Mouse (Mus musculus): ENCODE measurements around the gene Rab15. TPM values are rescaled to one million over a fixed set of nuclear protein-coding genes. Genes with fewer than 3 reads are reported as not detected.

Gene Rab15
- total and polyA plus RNA-seq, 3 experiments: 2.7 to 22.7 TPM; not detected in 1

- no peak for TF ChIP-seq POLR2AphosphoS2 (IDR thresholded peaks at IDR 0.05; ENCODE audit: low read length)
- TF ChIP-seq EP300 (IDR thresholded peaks at IDR 0.05; ENCODE audit: low read depth in 1 of 2, low read length in 2 of 2): peak in 1 of 2 experiments; percentile 62; a peak in 3 of 4 replicates
- TF ChIP-seq GATA1 (IDR thresholded peaks at IDR 0.05; ENCODE audit: low read depth, low read length): 0 out of 2 replicates have a peak, but pooled peaks have one; percentile 55
- TF ChIP-seq HCFC1 (IDR thresholded peaks at IDR 0.05; ENCODE audit: low read depth, low read length): no peak
- no peak for TF ChIP-seq POLR2A (IDR thresholded peaks at IDR 0.05; ENCODE audit: control insufficient read depth in 1 of 2, insufficient read depth in 1 of 2, low read depth in 1 of 2, low read length in 2 of 2, poor library complexity in 1 of 2)
- no peak for TF ChIP-seq SMC3 (IDR thresholded peaks at IDR 0.05; ENCODE audit: low read depth, low read length)
- no peak for TF ChIP-seq UBTF (IDR thresholded peaks at IDR 0.05; ENCODE audit: borderline replicate concordance, insufficient read depth, low read depth, low read length)
- TF ChIP-seq GABPA (IDR thresholded peaks at IDR 0.05; ENCODE audit: low read depth, low read length): no peak
- peak; percentile 25; the same call in 1 of the 2 replicates for TF ChIP-seq ETS1 (IDR thresholded peaks at IDR 0.05; ENCODE audit: low read depth, low read length)
- TF ChIP-seq NRF1 (IDR thresholded peaks at IDR 0.05; ENCODE audit: insufficient read depth, low read depth, low read length, poor library complexity, severe bottlenecking): no peak
- TF ChIP-seq CHD1 (IDR thresholded peaks at IDR 0.05; ENCODE audit: low read depth, low read length): no peak
- Histone ChIP-seq H3K27ac (ENCODE audit: control insufficient read depth, low read depth, low read length) (no peak overlapping the region; the same call in 1 of the 2 replicates), H3K4me1 (ENCODE audit: control insufficient read depth in 1 of 2, insufficient read depth in 2 of 2, low read length in 2 of 2) (peaks cover 18 to 26% of the 10 kb centered on the region in 2 experiments), H3K36me3 (ENCODE audit: control insufficient read depth in 1 of 2, insufficient read depth in 2 of 2, low read length in 2 of 2) (peaks cover 7 to 36% of the 10 kb centered on the region in 2 experiments; a peak in 3 of 4 replicates), H3K9ac (ENCODE audit: control insufficient read depth, low read depth, low read length, poor library complexity, severe bottlenecking) (no peak overlapping the region), H3K79me2 (ENCODE audit: control insufficient read depth, insufficient read depth, low read length, poor library complexity) (0 out of 2 replicates have a peak, but pooled peaks cover 1% of the 10 kb centered on the region), H3K27me3 (ENCODE audit: control insufficient read depth in 1 of 2, insufficient read depth in 2 of 2, low read length in 2 of 2) (no peaks in the 10 kb centered on the region), H3K4me3 (ENCODE audit: control insufficient read depth in 1 of 2, insufficient read depth in 1 of 2, low read depth in 2 of 2, low read length in 2 of 2) (no peak overlapping the region), H3K9me3 (replicated peaks; ENCODE audit: insufficient read depth, low read length) (no peaks in the 10 kb centered on the region)
- no peak for DNase-seq (ENCODE audit: low read depth, low spot score)
These were observed 48.1 kb downstream of the Rab15 start for GRCm38 (mm10) chr12:76774652-76775051.

- H3K36me3 ChIP-seq (ENCODE audit: control insufficient read depth in 1 of 2, insufficient read depth in 2 of 2, low read length in 2 of 2): peaks cover 0 to 36% of the 10 kb centered on the region in 2 experiments; a peak in 2 of 4 replicates
- DNase-seq (ENCODE audit: low read depth, low spot score): peak; percentile 55
- no peak overlapping the region for H3K9ac ChIP-seq (ENCODE audit: control insufficient read depth, low read depth, low read length, poor library complexity, severe bottlenecking)
These were observed 51.2 kb downstream of the Rab15 start for GRCm38 (mm10) chr12:76771540-76771939.

More at GRCm38 (mm10) chr12:76771540-76771939, 51.2 kb downstream of the Rab15 start:
- peaks cover 15 to 28% of the 10 kb centered on the region in 2 experiments for H3K4me1 ChIP-seq (ENCODE audit: control insufficient read depth in 1 of 2, insufficient read depth in 2 of 2, low read length in 2 of 2)
- no peaks in the 10 kb centered on the region for H3K9me3 ChIP-seq (replicated peaks; ENCODE audit: insufficient read depth, low read length)
- no peak overlapping the region for H3K4me3 ChIP-seq (ENCODE audit: control insufficient read depth in 1 of 2, insufficient read depth in 1 of 2, low read depth in 2 of 2, low read length in 2 of 2)
- peak overlapping the region; percentile 44 for H3K27ac ChIP-seq (ENCODE audit: control insufficient read depth, low read depth, low read length)
- TF ChIP-seq JUND (IDR thresholded peaks at IDR 0.05; ENCODE audit: low read depth, low read length) (no peak), TCF12 (IDR thresholded peaks at IDR 0.05; ENCODE audit: low read depth, low read length) (0 out of 2 replicates have a peak, but pooled peaks have one; percentile 14), USF2 (IDR thresholded peaks at IDR 0.05; ENCODE audit: borderline replicate concordance in 1 of 2, insufficient read depth in 1 of 2, low read depth in 1 of 2, low read length in 2 of 2) (no peak), MYC (IDR thresholded peaks at IDR 0.05; ENCODE audit: low read depth, low read length) (no peak), POLR2AphosphoS5 (IDR thresholded peaks at IDR 0.05; ENCODE audit: borderline replicate concordance, low read depth, low read length) (no peak), CTCF (IDR thresholded peaks at IDR 0.05 in 2 of 3, conservative IDR thresholded peaks at IDR 0.05 in 1 of 3; ENCODE audit: control insufficient read depth in 1 of 3, insufficient read depth in 1 of 3, low read depth in 2 of 3, low read length in 3 of 3, poor library complexity in 1 of 3, severe bottlenecking in 1 of 3) (no peak), ETS1 (IDR thresholded peaks at IDR 0.05; ENCODE audit: low read depth, low read length) (0 out of 2 replicates have a peak, but pooled peaks have one; percentile 19)
- H3K27me3 ChIP-seq (ENCODE audit: control insufficient read depth in 1 of 2, insufficient read depth in 2 of 2, low read length in 2 of 2): no peaks in the 10 kb centered on the region
- peaks cover 12% of the 10 kb centered on the region for H3K79me2 ChIP-seq (ENCODE audit: control insufficient read depth, insufficient read depth, low read length, poor library complexity)
